Mouse (Mus musculus): Measurements from ENCODE around the gene Pigf.

Pigf gene

DNA sequence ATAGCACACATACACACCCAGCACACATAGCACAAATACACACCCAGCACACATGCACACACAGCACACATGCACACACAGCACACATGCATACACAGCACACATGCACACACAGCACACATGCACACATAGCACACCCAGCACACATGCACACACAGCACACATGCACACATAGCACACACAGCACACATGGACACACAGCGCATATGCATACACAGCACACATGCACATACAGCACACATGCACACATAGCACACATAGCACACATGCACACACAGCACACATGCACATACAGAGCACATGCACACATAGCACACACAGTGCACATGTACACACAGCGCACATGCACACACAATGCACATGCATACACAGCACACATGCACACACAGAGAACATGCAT lies 43.5 kb downstream of the Pigf start:
- Histone ChIP-seq H3K36me3 (ENCODE audit: insufficient read depth, low read length) (peaks cover 14% of the 10 kb centered on the region), H3K27me3 (ENCODE audit: insufficient read depth, low read length) (no peaks in the 10 kb centered on the region), H3K4me3 (replicated peaks; ENCODE audit: low read length) (no peak overlapping the region), H3K9me3 (ENCODE audit: low read length) (no peaks in the 10 kb centered on the region), H3K4me1 (replicated peaks; ENCODE audit: low read depth, low read length) (peaks cover 78% of the 10 kb centered on the region)
- TF ChIP-seq CTCF (conservative IDR thresholded peaks at IDR 0.05; ENCODE audit: low read length) (no peak), POU5F1 (IDR thresholded peaks at IDR 0.05; ENCODE audit: borderline replicate concordance, low read length) (no peak), NANOG (IDR thresholded peaks at IDR 0.05; ENCODE audit: borderline replicate concordance, low read length) (no peak)

DNA sequence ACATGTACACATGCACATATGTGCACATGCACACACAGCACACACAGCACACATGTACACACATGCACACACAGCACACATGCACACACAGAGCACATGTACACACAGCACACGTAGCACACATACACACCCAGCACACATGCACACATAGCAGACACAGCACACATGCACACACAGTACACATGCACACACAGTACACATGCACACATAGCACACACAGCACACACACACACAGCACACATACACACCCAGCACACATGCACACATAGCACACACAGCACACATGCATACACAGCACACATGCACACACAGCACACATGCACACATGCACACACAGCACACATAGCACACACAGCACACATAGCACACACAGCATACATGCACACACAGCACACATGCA lies 44.0 kb downstream of the Pigf start:
- H3K4me1 ChIP-seq (replicated peaks; ENCODE audit: low read depth, low read length): peaks cover 79% of the 10 kb centered on the region
- H3K36me3 ChIP-seq (ENCODE audit: insufficient read depth, low read length): peaks cover 14% of the 10 kb centered on the region
- no peaks in the 10 kb centered on the region for H3K9me3 ChIP-seq (ENCODE audit: low read length)
- TF ChIP-seq NANOG (IDR thresholded peaks at IDR 0.05; ENCODE audit: borderline replicate concordance, low read length) (no peak), CTCF (conservative IDR thresholded peaks at IDR 0.05; ENCODE audit: low read length) (no peak), POU5F1 (IDR thresholded peaks at IDR 0.05; ENCODE audit: borderline replicate concordance, low read length) (no peak)
- no peak overlapping the region for H3K4me3 ChIP-seq (replicated peaks; ENCODE audit: low read length)
- no peaks in the 10 kb centered on the region for H3K27me3 ChIP-seq (ENCODE audit: insufficient read depth, low read length)

DNA sequence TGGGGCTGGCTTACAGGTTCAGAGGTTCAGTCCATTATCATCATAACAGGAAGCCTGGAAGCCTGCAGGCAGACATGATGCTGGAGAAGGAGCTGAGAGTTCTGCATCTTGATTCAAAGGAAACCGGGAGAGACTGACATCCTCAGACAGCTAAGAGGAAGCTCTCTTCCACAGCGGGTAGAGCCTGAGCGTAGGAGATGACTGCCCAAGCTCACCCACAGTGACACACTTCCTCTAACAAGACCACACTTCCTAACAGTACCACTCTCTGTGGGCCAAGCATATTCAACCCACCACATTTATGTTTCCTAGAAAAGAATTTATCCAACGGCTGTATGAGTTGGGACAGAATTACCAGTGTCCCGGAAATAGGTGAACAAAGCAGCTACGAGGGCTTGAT lies 46.7 kb downstream of the Pigf start:
- TF ChIP-seq NANOG (IDR thresholded peaks at IDR 0.05; ENCODE audit: borderline replicate concordance, low read length) (no peak), POU5F1 (IDR thresholded peaks at IDR 0.05; ENCODE audit: borderline replicate concordance, low read length) (no peak), CTCF (conservative IDR thresholded peaks at IDR 0.05; ENCODE audit: low read length) (no peak)
- Histone ChIP-seq H3K4me3 (replicated peaks; ENCODE audit: low read length) (no peak overlapping the region), H3K27me3 (ENCODE audit: insufficient read depth, low read length) (no peaks in the 10 kb centered on the region), H3K4me1 (replicated peaks; ENCODE audit: low read depth, low read length) (peaks cover 68% of the 10 kb centered on the region), H3K36me3 (ENCODE audit: insufficient read depth, low read length) (peaks cover 25% of the 10 kb centered on the region), H3K9me3 (ENCODE audit: low read length) (no peaks in the 10 kb centered on the region)

DNA sequence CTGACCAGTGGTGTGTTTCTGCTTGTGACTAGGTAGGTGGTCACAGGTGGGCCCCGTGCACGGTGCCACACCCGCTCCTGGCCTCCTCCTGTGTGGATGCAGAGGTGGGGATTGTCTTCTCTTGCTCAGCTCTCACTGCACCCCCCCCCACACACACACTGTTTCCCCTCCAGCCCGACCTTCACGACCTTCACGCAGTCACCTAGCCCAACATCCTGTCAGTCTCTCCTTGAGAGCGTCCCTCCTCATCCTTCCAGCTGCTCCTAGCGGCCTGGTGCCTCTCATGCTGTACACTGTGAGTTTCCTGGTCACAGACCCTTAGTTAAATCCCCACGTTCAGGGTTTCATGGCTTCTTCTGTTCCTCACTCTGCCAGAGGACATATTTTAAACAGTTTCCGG lies 48.8 kb downstream of the Pigf start:
- Histone ChIP-seq H3K36me3 (ENCODE audit: insufficient read depth, low read length) (peaks cover 39% of the 10 kb centered on the region), H3K4me3 (replicated peaks; ENCODE audit: low read length) (peak overlapping the region; percentile 2; the same call in 1 of the 2 replicates)

DNA sequence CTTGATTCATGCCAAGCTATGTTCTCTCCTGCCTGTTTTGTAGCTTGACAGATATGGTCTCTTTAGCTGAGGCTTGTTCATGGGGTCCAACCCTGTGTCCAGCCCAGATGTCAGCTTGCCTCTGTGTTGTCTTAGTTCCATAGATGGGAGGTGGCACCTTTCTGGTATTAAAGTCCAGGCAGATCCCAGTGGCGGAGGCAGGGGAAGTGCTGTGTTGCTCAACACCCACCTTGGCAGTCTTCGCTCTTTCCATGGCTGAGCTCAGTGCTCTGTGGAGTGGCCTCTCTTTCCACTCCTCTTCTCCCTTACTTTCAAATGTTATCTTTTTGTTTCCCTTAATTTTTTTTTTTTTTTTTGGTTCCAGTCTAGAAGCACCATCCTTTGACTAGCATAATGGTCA lies 52.1 kb downstream of the Pigf start:
- peaks cover 58% of the 10 kb centered on the region for H3K4me1 ChIP-seq (replicated peaks; ENCODE audit: low read depth, low read length)
- no peaks in the 10 kb centered on the region for H3K27me3 ChIP-seq (ENCODE audit: insufficient read depth, low read length)
- no peaks in the 10 kb centered on the region for H3K9me3 ChIP-seq (ENCODE audit: low read length)
- H3K4me3 ChIP-seq (replicated peaks; ENCODE audit: low read length): no peak overlapping the region
- TF ChIP-seq NANOG (IDR thresholded peaks at IDR 0.05; ENCODE audit: borderline replicate concordance, low read length) (no peak), POU5F1 (IDR thresholded peaks at IDR 0.05; ENCODE audit: borderline replicate concordance, low read length) (no peak), CTCF (conservative IDR thresholded peaks at IDR 0.05; ENCODE audit: low read length) (no peak)
- peaks cover 41% of the 10 kb centered on the region for H3K36me3 ChIP-seq (ENCODE audit: insufficient read depth, low read length)

More for the DNA sequence above, 48.8 kb downstream of the Pigf start:
- no peak for TF ChIP-seq CTCF (conservative IDR thresholded peaks at IDR 0.05; ENCODE audit: low read length)
- TF ChIP-seq POU5F1 (IDR thresholded peaks at IDR 0.05; ENCODE audit: borderline replicate concordance, low read length): no peak
- no peak for TF ChIP-seq NANOG (IDR thresholded peaks at IDR 0.05; ENCODE audit: borderline replicate concordance, low read length)
- no peaks in the 10 kb centered on the region for H3K27me3 ChIP-seq (ENCODE audit: insufficient read depth, low read length)
- H3K4me1 ChIP-seq (replicated peaks; ENCODE audit: low read depth, low read length): peaks cover 56% of the 10 kb centered on the region
- H3K9me3 ChIP-seq (ENCODE audit: low read length): no peaks in the 10 kb centered on the region

DNA sequence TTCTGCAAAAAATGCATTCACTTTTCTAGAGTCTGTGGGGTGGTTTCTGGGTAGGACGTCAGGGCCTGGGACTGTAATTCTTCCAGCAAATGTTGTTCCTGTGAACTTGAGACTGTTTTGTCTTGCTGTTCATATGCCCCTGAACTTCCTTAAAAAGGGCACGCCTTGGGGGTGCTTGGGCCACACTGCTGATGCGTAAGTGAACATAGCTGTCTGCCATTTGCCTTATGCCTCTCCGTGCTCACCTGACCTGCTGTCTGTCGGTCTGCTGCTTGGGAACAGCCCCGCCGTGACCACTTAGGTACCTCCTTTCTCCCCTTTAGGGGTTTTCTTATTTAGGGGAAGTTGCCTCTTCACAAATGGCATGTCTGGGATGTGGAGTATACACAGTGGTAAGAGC lies 53.3 kb downstream of the Pigf start:
- H3K9me3 ChIP-seq (ENCODE audit: low read length): no peaks in the 10 kb centered on the region
- peaks cover 54% of the 10 kb centered on the region for H3K4me1 ChIP-seq (replicated peaks; ENCODE audit: low read depth, low read length)
- TF ChIP-seq POU5F1 (IDR thresholded peaks at IDR 0.05; ENCODE audit: borderline replicate concordance, low read length) (no peak), NANOG (IDR thresholded peaks at IDR 0.05; ENCODE audit: borderline replicate concordance, low read length) (no peak), CTCF (conservative IDR thresholded peaks at IDR 0.05; ENCODE audit: low read length) (no peak)
- no peaks in the 10 kb centered on the region for H3K27me3 ChIP-seq (ENCODE audit: insufficient read depth, low read length)
- peaks cover 45% of the 10 kb centered on the region for H3K36me3 ChIP-seq (ENCODE audit: insufficient read depth, low read length)
- no peak overlapping the region for H3K4me3 ChIP-seq (replicated peaks; ENCODE audit: low read length)

DNA sequence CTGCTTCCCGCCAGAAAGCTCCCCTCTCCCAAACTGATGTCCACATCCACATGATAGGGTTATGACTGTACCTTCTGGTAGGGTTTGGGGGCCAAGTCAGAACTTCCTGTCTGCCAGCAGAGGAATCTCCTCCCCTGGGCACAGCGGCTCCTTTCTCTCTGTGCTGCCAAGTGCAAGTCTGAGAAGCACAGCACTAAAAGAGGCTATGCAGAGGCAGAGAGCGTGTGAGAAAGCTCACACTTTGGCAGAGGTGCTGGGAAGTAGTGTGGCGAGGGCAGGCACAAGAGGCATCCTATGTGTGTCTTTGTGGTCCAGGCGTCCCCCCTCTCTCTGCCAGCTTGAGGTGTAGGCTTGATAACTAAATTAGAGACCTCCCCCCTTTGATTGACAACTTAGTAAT lies 54.2 kb downstream of the Pigf start:
- Histone ChIP-seq H3K27me3 (ENCODE audit: insufficient read depth, low read length) (no peaks in the 10 kb centered on the region), H3K9me3 (ENCODE audit: low read length) (no peaks in the 10 kb centered on the region), H3K4me1 (replicated peaks; ENCODE audit: low read depth, low read length) (peaks cover 46% of the 10 kb centered on the region), H3K4me3 (replicated peaks; ENCODE audit: low read length) (no peak overlapping the region), H3K36me3 (ENCODE audit: insufficient read depth, low read length) (peaks cover 45% of the 10 kb centered on the region)
- TF ChIP-seq NANOG (IDR thresholded peaks at IDR 0.05; ENCODE audit: borderline replicate concordance, low read length) (no peak), POU5F1 (IDR thresholded peaks at IDR 0.05; ENCODE audit: borderline replicate concordance, low read length) (no peak), CTCF (conservative IDR thresholded peaks at IDR 0.05; ENCODE audit: low read length) (no peak)

DNA sequence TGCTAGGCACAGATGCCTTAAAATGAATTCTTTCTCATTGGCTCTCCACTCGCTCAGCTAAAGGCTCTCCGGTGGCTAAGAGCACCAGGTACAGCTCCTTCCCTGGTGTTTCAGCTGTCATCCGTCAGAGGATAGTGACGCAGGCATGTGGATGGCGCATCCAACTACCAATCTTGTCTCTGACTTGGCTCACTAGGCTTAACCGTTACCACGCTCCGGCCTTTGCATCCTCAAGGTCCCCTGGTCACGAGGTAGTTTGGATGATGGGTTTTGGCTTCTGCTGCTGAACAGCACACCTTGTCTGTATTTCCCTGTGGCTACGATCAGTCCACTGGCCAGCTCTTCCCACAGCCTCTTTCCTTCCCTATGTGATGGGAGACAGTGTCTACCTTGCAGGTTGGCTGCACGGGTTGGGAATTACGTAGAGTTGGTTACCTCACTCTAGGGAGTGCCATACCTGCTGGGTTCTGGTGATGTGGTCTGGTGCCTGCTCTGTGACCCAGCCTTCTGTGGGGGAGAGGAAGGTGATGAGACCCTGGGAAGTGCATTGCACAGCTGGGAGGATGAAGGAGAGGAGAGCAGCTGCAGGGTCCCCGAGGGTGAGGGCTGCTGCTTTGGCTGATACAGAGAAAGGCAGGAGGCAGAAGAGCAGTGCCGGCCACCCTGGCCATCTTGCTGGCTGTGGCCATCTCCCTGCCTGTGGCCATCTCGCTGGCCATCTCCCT lies 55.0 kb downstream of the Pigf start:
- H3K27me3 ChIP-seq (ENCODE audit: insufficient read depth, low read length): no peaks in the 10 kb centered on the region
- H3K36me3 ChIP-seq (ENCODE audit: insufficient read depth, low read length): peaks cover 45% of the 10 kb centered on the region
- peaks cover 42% of the 10 kb centered on the region for H3K4me1 ChIP-seq (replicated peaks; ENCODE audit: low read depth, low read length)
- no peaks in the 10 kb centered on the region for H3K9me3 ChIP-seq (ENCODE audit: low read length)
- H3K4me3 ChIP-seq (replicated peaks; ENCODE audit: low read length): no peak overlapping the region
- TF ChIP-seq CTCF (conservative IDR thresholded peaks at IDR 0.05; ENCODE audit: low read length): no peak
- no peak for TF ChIP-seq POU5F1 (IDR thresholded peaks at IDR 0.05; ENCODE audit: borderline replicate concordance, low read length)
- no peak for TF ChIP-seq NANOG (IDR thresholded peaks at IDR 0.05; ENCODE audit: borderline replicate concordance, low read length)

DNA sequence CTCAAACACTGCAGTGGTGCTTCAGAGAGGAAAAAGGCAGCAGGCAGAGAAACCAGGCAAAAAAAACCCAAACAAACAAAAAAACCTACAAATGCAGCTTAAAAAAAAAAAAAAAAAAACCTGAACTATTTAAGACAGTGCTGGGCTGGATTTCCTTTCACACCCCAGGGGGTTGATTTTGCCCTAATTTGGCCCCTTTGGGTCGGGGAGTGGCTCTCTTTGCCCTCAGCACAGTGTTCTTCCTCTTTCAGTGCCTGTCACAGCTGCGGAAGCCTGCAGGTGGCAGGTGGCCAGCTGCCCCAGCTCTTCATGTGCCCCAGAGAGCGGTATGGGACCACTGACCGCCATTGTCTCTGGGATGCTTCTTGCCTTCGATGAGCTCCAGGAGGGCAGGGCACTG lies 55.6 kb downstream of the Pigf start:
- peaks cover 45% of the 10 kb centered on the region for H3K4me1 ChIP-seq (replicated peaks; ENCODE audit: low read depth, low read length)
- no peaks in the 10 kb centered on the region for H3K9me3 ChIP-seq (ENCODE audit: low read length)
- peaks cover 42% of the 10 kb centered on the region for H3K36me3 ChIP-seq (ENCODE audit: insufficient read depth, low read length)
- no peaks in the 10 kb centered on the region for H3K27me3 ChIP-seq (ENCODE audit: insufficient read depth, low read length)
- no peak overlapping the region for H3K4me3 ChIP-seq (replicated peaks; ENCODE audit: low read length)
- TF ChIP-seq NANOG (IDR thresholded peaks at IDR 0.05; ENCODE audit: borderline replicate concordance, low read length) (no peak), POU5F1 (IDR thresholded peaks at IDR 0.05; ENCODE audit: borderline replicate concordance, low read length) (no peak), CTCF (conservative IDR thresholded peaks at IDR 0.05; ENCODE audit: low read length) (no peak)
